Mouse (Mus musculus): ENCODE results near the gene Vezf1. TPM values are rescaled to one million over a fixed set of nuclear protein-coding genes. Genes with fewer than 3 reads are reported as not detected.

Vezf1 gene
- total and polyA plus RNA-seq, 3 experiments, result 15.8 to 78.3 (median 60.2) TPM

DNA sequence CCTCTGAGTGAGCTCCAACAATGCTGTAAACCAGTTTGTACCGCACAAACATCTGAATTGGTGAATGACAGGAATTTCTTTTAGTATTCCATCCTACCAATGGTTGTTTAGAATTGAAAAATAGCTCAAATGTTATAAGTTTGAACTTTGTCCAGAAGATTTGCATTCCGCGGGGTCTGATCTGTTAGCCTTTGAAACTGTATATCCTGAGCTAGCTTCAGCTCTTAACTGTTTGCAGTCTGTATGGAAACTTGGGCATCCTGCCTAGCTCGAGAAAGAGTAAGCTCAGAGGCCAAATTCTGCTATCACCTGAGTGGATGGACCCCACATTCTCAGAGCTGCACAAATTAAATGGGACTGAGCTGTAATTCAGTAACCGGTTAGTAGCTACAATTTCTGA, 3.0 kb downstream of the Vezf1 start:
- H3K36me3 ChIP-seq (replicated peaks), result peaks cover 35% of the 10 kb centered on the region
- no peaks in the 10 kb centered on the region for H3K27me3 ChIP-seq (ENCODE audit: insufficient read depth, low read length)
- no peak for ATAC-seq (ENCODE audit: extremely low read depth, insufficient number of reproducible peaks, low FRiP score, poor library complexity, severe bottlenecking)
- no peak for TF ChIP-seq CTCF (IDR thresholded peaks at IDR 0.05; ENCODE audit: low read depth, low read length)
- no peak for TF ChIP-seq TAL1 (conservative IDR thresholded peaks at IDR 0.05; ENCODE audit: low read depth, low read length)
- no peak for TF ChIP-seq GATA2 (IDR thresholded peaks at IDR 0.05; ENCODE audit: borderline replicate concordance, low read depth, low read length)
- no peak for TF ChIP-seq POLR2AphosphoS5 (IDR thresholded peaks at IDR 0.05; ENCODE audit: insufficient replicate concordance, low read depth, low read length)
- no peak for DNase-seq (ENCODE audit: low spot score)
- H3K9me3 ChIP-seq (replicated peaks), result no peaks in the 10 kb centered on the region
- no peak overlapping the region for H3K4me3 ChIP-seq (ENCODE audit: low read depth, low read length)
- H3K4me1 ChIP-seq (ENCODE audit: insufficient read depth, low read depth, low read length), result peaks cover 45% of the 10 kb centered on the region

DNA sequence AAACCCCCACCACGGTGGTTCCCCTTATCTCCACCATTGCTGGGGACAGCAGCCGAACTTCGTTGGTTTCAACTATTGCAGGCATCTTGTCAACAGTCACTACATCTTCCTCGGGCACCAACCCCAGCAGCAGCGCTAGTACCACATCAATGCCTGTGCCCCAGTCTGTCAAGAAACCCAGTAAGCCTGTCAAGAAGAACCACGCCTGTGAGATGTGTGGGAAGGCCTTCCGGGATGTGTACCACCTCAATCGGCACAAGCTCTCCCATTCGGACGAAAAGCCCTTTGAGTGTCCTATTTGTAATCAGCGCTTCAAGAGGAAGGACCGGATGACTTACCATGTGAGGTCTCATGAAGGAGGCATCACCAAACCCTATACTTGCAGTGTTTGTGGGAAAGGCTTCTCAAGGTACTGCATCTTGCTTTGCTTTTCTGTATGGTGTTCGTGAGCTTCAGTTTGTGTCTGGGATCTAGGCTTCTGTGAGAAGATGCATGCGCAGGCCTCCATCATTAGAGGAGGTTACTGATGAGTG, 5.3 kb downstream of the Vezf1 start:
- H3K27me3 ChIP-seq (ENCODE audit: insufficient read depth, low read length), result no peaks in the 10 kb centered on the region
- H3K4me1 ChIP-seq (ENCODE audit: insufficient read depth, low read depth, low read length), result peaks cover 36% of the 10 kb centered on the region
- peaks cover 54% of the 10 kb centered on the region for H3K36me3 ChIP-seq (replicated peaks)
- TF ChIP-seq TAL1 (conservative IDR thresholded peaks at IDR 0.05; ENCODE audit: low read depth, low read length), result no peak
- TF ChIP-seq GATA2 (IDR thresholded peaks at IDR 0.05; ENCODE audit: borderline replicate concordance, low read depth, low read length), result no peak
- no peak for TF ChIP-seq CTCF (IDR thresholded peaks at IDR 0.05; ENCODE audit: low read depth, low read length)
- TF ChIP-seq GATA1 (IDR thresholded peaks at IDR 0.05; ENCODE audit: borderline replicate concordance, low read length), result no peak
- no peak for TF ChIP-seq POLR2AphosphoS5 (IDR thresholded peaks at IDR 0.05; ENCODE audit: insufficient replicate concordance, low read depth, low read length)
- DNase-seq (ENCODE audit: low spot score), result no peak
- H3K9me3 ChIP-seq (replicated peaks), result no peaks in the 10 kb centered on the region
- H3K4me3 ChIP-seq (ENCODE audit: low read depth, low read length), result no peak overlapping the region
- ATAC-seq (ENCODE audit: extremely low read depth, insufficient number of reproducible peaks, low FRiP score, poor library complexity, severe bottlenecking), result no peak

DNA sequence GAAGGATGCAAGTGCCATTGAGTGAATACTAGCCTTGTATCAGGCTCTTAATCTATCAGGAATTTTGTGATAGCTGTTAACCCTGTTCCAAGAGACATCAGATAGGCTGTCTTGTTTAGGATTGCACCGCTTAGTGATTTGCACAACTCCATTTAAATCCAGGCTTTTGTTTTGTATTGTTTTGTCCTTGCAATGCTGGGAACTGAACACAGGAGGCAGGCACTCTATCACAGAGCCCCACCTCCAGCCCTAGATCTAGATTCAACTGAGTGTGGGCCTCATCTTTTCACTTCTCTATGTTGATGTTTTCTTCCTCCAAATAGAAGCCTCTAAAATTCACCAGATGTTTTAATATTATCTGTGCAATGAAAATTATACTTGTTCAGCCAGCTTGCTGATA, 7.6 kb downstream of the Vezf1 start:
- Histone ChIP-seq H3K4me1 (ENCODE audit: insufficient read depth, low read depth, low read length) (peaks cover 20% of the 10 kb centered on the region), H3K4me3 (ENCODE audit: low read depth, low read length) (no peak overlapping the region), H3K36me3 (replicated peaks) (peaks cover 76% of the 10 kb centered on the region), H3K27me3 (ENCODE audit: insufficient read depth, low read length) (no peaks in the 10 kb centered on the region), H3K9me3 (replicated peaks) (no peaks in the 10 kb centered on the region)
- no peak for DNase-seq (ENCODE audit: low spot score)
- no peak for TF ChIP-seq POLR2AphosphoS5 (IDR thresholded peaks at IDR 0.05; ENCODE audit: insufficient replicate concordance, low read depth, low read length)
- TF ChIP-seq TAL1 (conservative IDR thresholded peaks at IDR 0.05; ENCODE audit: low read depth, low read length), result no peak
- TF ChIP-seq CTCF (IDR thresholded peaks at IDR 0.05; ENCODE audit: low read depth, low read length), result no peak
- no peak for TF ChIP-seq GATA2 (IDR thresholded peaks at IDR 0.05; ENCODE audit: borderline replicate concordance, low read depth, low read length)
- TF ChIP-seq GATA1 (IDR thresholded peaks at IDR 0.05; ENCODE audit: borderline replicate concordance, low read length), result no peak
- ATAC-seq (ENCODE audit: extremely low read depth, insufficient number of reproducible peaks, low FRiP score, poor library complexity, severe bottlenecking), result no peak

DNA sequence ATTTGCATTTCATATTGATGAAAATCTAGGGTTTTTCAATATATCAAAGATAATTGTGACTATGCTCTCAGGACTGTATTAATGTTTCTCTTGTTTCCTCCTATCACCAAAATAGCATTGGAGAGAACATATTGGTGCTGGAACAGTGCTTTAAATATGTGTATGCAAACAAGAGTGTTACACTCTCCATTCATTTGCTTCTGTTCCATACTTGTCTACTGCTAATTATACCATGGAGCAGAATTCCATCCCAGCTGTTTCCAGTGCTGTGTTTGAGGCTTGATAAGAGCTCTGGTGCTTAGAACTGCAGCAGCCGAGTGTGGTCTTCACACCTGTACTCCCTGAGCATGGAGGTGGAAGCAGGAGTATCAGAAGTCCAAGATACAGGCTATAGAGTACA, 8.3 kb downstream of the Vezf1 start:
- no peak overlapping the region for H3K4me3 ChIP-seq (ENCODE audit: low read depth, low read length)
- H3K9me3 ChIP-seq (replicated peaks), result no peaks in the 10 kb centered on the region
- no peak for TF ChIP-seq TAL1 (conservative IDR thresholded peaks at IDR 0.05; ENCODE audit: low read depth, low read length)
- no peak for TF ChIP-seq CTCF (IDR thresholded peaks at IDR 0.05; ENCODE audit: low read depth, low read length)
- TF ChIP-seq POLR2AphosphoS5 (IDR thresholded peaks at IDR 0.05; ENCODE audit: insufficient replicate concordance, low read depth, low read length), result no peak
- no peak for TF ChIP-seq GATA1 (IDR thresholded peaks at IDR 0.05; ENCODE audit: borderline replicate concordance, low read length)
- H3K4me1 ChIP-seq (ENCODE audit: insufficient read depth, low read depth, low read length), result peaks cover 15% of the 10 kb centered on the region
- peaks cover 81% of the 10 kb centered on the region for H3K36me3 ChIP-seq (replicated peaks)
- no peaks in the 10 kb centered on the region for H3K27me3 ChIP-seq (ENCODE audit: insufficient read depth, low read length)
- DNase-seq (ENCODE audit: low spot score) (no peak), ATAC-seq (ENCODE audit: extremely low read depth, insufficient number of reproducible peaks, low FRiP score, poor library complexity, severe bottlenecking) (no peak)

DNA sequence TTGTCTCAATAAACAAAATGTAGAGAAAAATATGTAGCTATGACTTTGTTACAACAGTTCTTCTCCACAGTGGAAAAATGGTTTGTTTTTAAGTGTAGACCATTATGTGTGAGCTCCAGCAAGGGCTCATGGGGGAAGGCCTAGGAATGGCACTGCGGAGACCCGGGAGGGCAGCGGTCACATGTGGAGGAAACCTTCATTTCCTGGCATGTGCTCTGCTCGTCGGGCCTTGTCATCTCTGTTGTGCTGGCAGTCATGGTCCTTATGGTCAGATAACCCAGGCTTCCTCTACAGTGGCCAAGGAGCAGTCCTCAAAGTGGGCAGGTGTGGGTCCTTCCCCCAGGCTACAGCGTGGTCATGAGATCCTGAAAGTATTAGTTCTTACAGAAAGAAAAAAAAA, 15.6 kb downstream of the Vezf1 start:
- Histone ChIP-seq H3K4me3 (ENCODE audit: low read depth, low read length) (no peak overlapping the region), H3K9me3 (replicated peaks) (no peaks in the 10 kb centered on the region), H3K4me1 (ENCODE audit: insufficient read depth, low read depth, low read length) (peaks cover 3% of the 10 kb centered on the region; the same call in 1 of the 2 replicates), H3K36me3 (replicated peaks) (peaks cover 63% of the 10 kb centered on the region), H3K27me3 (ENCODE audit: insufficient read depth, low read length) (peaks cover 8% of the 10 kb centered on the region; the same call in 1 of the 2 replicates)
- no peak for DNase-seq (ENCODE audit: low spot score)
- TF ChIP-seq TAL1 (conservative IDR thresholded peaks at IDR 0.05; ENCODE audit: low read depth, low read length), result no peak
- no peak for TF ChIP-seq POLR2AphosphoS5 (IDR thresholded peaks at IDR 0.05; ENCODE audit: insufficient replicate concordance, low read depth, low read length)
- TF ChIP-seq GATA1 (IDR thresholded peaks at IDR 0.05; ENCODE audit: borderline replicate concordance, low read length), result no peak
- no peak for TF ChIP-seq CTCF (IDR thresholded peaks at IDR 0.05; ENCODE audit: low read depth, low read length)
- no peak for TF ChIP-seq GATA2 (IDR thresholded peaks at IDR 0.05; ENCODE audit: borderline replicate concordance, low read depth, low read length)
- no peak for ATAC-seq (ENCODE audit: extremely low read depth, insufficient number of reproducible peaks, low FRiP score, poor library complexity, severe bottlenecking)

DNA sequence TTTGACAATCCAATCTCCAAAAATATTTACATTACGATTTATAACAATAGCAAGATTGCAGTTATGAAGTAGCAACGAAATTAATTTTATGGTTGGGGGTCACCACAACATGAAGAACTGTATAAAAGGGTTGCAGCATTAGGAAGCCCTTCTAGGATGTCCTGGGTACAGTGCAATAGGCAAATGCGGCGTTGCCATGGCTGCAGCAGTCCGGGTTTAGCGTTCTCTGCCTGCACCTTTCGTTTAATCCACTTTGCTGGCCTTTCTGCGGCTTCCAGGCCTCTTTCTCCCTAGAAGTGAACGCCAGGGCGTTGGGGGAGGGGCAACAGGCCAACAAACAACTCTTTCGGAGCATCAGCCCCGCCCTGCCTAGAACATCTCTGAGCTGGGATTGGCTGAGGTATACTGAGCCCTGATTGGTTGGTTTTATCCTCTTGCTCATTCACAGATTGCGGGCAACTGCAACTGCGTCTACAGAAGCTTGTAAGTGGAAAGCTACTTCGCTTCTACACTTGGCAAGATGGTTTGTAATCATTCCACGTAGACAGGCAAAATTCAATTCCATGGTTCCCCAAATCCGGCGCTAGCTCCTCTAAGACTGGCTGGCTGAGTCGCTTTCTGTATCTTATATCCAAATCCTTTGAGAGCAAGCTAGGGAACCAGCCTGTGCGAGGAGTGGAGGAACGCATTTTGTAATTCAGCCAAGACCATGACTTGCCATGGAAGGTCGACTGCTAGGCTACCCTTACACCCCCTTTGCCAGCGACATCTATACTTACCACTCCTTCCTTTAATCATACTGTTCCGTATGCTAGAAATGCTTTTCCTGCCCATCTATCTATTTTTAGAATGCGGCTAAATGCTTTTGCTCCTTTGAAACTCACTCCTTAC, 18.9 kb downstream of the Vezf1 start:
- Histone ChIP-seq H3K9me3 (replicated peaks) (no peaks in the 10 kb centered on the region), H3K27me3 (ENCODE audit: insufficient read depth, low read length) (peaks cover 28% of the 10 kb centered on the region), H3K4me3 (ENCODE audit: low read depth, low read length) (no peak overlapping the region), H3K36me3 (replicated peaks) (peaks cover 32% of the 10 kb centered on the region), H3K4me1 (ENCODE audit: insufficient read depth, low read depth, low read length) (peaks cover 12% of the 10 kb centered on the region)
- TF ChIP-seq TAL1 (conservative IDR thresholded peaks at IDR 0.05; ENCODE audit: low read depth, low read length), result no peak
- DNase-seq (ENCODE audit: low spot score), result no peak
- no peak for ATAC-seq (ENCODE audit: extremely low read depth, insufficient number of reproducible peaks, low FRiP score, poor library complexity, severe bottlenecking)
